Mouse (Mus musculus) right cerebral cortex, postnatal 25 days (tissue): Measurements from ENCODE around the gene Actr2.
"Not testable (repeated sequence)": the region's sequence is repeated elsewhere in the genome, so short reads cannot be mapped to it uniquely, and the experiment has no call there.

Experiments
- DNase-seq: peaks from one replicate; pipeline ENCODE4 v3.0.0; 2022

Gene Actr2

DNA sequence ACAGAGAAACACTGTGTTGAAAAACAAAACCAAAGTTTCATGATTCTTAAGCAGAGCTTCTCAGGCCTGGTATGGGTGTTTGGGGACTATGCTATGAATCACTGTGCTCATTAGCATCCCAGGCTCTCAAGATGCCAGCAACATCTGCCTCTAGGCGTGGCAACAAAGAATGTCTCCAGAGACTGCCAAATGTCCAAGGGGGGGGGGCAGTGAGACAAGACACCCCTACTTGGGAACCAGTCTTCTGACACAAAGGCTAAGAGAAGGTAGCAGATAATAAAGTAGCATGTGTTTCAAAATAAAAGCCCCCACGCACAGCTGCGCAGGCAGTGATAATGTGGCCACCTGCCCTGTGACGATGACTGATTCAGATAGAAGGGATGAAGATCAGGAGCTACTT lies 69.5 kb downstream of the Actr2 start:
- peak; percentile 38 for DNase-seq

DNA sequence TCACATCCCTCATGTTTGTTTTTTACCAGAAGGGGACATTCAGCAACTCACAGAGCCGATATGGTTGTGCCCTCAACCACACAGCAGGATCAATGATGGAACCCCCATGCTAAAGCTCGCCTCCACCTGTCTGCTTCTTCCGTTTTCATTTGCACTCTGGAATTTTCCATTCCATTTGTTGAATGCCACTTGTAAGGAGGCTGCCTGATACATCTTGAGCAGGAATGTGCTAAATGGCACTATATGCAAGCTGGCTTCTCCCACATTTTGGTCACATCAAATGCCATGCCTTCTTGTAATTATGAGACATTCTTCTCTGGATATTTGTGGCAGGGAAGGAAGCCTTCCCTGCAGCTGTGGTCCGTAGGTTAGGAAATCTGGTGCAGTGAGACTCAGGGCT lies 70.6 kb downstream of the Actr2 start:
- DNase-seq = peak; percentile 45

GRCm38 (mm10) chr11:20041164-20041920 lies 71.4 kb downstream of the Actr2 start:
- DNase-seq = no peak

DNA sequence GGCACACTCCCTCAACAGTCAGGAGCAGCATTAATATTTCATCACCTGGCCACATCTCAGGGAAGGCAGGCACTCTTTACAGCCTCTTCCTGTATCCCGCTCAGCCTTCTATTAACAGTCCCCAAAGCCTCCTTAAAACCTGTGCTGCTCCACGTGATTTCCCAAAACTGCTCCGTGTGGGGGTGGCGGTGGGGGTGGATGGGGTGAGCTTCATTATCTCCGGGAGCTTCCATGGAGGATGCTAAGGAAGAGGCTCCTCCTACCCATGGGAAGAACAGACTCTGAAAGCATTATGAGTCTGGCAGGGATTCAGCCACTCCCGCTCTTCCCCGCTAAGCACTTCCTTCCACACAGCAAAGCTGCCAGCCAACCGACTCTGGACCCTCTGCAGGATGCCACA lies 74.0 kb downstream of the Actr2 start:
- DNase-seq = peak; percentile 72

DNA sequence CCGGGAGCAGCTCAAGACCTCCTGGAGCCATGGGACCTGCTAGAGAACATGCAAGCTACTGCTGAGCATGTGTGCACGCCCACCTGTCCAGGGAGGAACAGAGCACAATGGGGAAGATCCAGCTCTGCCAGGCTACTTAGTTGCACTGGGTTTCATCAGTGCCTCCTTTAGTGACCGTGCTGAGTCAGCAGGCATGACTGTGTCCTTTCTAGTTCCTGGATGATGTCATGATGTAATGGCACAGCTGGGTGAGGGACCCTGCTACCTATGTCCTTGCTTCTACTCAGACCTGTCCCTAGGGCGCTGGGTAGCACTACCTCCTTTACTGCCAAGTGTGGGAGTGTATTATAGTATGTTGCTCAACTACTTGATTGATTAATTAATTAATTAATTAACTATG lies 75.0 kb downstream of the Actr2 start:
- no peak for DNase-seq

GRCm38 (mm10) chr11:20035972-20036371 lies 76.7 kb downstream of the Actr2 start:
- DNase-seq = peak; percentile 43

GRCm38 (mm10) chr11:20035343-20035928 lies 77.3 kb downstream of the Actr2 start:
- peak; percentile 64 for DNase-seq

DNA sequence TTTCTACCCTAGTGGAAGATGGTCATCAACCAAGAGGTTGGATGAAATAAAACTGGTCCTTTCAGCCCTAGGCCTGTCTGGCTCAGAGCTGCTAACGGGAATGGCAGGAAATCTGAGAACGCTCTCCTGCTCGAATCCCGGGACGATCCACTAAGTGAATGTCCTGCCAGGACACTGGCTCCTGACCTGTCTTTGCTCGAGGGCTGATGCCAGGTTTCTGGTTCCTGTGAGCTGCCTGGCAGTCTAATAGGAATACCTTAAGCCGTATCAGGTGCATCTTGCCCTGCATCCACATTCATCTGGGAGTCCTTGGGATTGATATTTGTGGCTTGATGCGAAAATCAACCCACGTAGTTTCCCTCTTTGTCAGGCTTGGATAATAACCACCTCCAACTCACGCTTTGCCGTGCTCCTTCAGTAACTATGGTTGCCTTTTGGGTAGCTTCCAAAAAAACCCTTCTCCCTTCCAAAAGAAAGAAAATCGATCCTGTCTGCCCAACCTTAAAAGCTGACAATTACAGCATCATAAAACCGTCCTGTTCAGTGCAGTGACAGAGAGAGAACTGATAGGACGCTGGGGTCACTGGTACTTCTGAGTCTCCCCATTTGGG lies 78.3 kb downstream of the Actr2 start:
- no peak for DNase-seq

GRCm38 (mm10) chr11:20033541-20034160 lies 79.1 kb downstream of the Actr2 start:
- no peak for DNase-seq

- DNase-seq = no peak
These were observed 81.2 kb downstream of the Actr2 start for GRCm38 (mm10) chr11:20031536-20031935.

- DNase-seq = not testable (repeated sequence)
These were observed 81.7 kb downstream of the Actr2 start for GRCm38 (mm10) chr11:20030973-20031372.

- DNase-seq = no peak
These were observed 83.7 kb downstream of the Actr2 start for GRCm38 (mm10) chr11:20029014-20029413.

DNA sequence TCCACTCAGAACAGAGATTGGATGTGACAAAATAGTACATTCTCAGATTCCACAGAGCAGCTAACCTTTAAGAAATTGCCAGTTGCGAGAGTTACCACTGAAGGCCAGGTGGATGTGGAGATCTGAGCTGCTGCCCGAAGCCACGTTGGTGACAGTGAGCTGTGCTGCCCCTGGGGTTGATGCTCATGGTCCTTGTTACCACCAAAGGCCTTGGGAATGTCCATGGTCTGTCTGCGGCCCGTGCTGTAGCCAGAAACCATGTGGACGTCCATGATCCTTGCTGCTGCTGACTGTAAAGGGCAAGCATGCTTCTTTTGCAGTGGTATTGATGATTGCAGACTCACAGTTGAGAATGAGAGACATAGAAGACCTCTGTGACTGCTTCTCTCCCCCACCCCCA lies 84.3 kb downstream of the Actr2 start:
- no peak for DNase-seq

- DNase-seq = no peak
These were observed 85.0 kb downstream of the Actr2 start for GRCm38 (mm10) chr11:20027719-20028118.

GRCm38 (mm10) chr11:20025899-20026298 lies 86.8 kb downstream of the Actr2 start:
- DNase-seq = no peak

DNA sequence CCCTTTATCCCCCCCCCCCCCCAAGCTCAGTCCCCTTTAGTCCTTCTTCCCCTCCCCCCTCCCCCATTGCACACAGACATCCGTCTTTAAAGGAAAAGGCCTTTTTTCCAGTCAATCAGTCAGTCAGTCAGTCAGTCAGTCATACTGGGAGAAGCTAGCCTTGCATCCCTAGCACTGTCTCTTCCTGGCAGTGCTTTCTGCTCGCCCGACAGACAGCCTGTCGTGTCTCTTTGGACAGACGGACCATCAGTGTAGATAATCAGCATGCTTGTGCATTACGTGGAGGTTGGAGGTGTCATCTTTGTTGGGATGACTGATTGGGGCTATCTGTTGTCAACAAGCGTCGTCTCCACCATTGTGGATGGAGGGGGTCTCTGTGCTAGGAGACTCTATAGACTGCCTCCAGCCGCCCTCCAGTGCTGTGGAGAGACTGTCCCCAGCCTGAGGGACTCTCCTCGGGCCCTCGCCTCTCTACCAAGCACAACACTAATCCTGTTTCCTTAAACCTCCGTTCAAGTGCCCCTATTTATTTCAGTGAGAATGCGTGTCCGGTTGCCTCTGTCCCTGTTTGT lies 89.7 kb downstream of the Actr2 start:
- DNase-seq = no peak

DNA sequence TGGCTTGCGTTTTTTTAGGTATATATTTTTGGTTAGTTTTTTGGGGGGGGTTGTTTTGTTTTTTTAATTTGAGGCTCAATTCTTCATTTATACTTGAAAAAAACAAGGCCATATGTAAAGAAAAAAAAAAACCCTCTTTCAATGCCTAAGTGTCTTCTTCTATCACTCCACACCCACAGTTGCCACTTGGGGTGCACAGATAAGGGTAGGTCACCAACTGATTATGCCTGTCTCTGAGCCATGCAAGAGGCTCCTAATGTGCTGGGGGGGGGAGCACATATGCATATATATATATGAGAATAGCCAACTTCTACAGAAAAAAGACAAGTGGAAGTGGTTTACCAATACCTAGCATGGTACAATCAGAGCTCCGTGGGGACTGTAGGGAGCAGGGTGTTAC lies 90.3 kb downstream of the Actr2 start:
- DNase-seq = no peak

GRCm38 (mm10) chr11:20020720-20021119 lies 92.0 kb downstream of the Actr2 start:
- DNase-seq = no peak

GRCm38 (mm10) chr11:20018905-20019304 lies 93.8 kb downstream of the Actr2 start:
- DNase-seq = no peak

DNA sequence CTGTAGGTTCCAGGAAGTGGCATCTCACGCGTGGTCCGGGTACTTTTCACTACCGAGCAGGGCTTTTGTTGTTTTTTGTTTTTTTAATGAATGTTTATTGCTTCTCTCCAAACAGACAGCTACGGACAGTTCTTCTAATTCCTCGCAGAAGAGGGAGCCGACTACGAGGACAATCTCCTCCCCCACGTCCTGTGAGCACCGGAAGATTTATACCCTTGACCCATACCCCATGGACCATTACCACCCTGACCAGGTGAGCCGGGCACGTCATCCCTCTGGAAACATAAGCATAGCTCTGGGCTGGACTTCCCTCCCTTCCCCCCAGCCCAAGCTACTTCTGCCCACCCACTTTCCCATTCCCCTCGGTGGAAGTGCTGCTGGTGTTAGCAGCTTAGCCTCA lies 94.8 kb downstream of the Actr2 start:
- DNase-seq = no peak

DNA sequence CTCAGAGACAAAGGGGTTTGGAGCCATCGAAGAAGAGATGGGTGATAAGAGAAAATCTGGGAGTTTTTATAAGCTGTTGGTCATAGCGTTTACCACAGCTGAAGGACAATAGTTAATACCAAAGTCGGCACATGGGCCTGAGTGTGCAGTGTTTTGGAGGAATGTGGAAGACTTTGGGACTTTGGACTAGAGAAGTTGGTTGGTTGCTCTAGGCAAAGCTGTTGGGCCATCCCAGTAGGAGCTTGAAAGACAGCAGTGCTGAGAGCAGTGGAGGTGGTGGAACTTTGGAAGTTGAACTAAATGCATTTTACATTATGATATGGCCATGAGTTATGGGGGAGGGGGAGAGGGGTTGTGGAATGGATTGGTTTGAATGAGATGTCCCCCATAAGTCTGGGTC lies 99.3 kb downstream of the Actr2 start:
- DNase-seq = no peak
